ENCODE assay signal across 7 mouse cellular contexts in the genomic region with DNA sequence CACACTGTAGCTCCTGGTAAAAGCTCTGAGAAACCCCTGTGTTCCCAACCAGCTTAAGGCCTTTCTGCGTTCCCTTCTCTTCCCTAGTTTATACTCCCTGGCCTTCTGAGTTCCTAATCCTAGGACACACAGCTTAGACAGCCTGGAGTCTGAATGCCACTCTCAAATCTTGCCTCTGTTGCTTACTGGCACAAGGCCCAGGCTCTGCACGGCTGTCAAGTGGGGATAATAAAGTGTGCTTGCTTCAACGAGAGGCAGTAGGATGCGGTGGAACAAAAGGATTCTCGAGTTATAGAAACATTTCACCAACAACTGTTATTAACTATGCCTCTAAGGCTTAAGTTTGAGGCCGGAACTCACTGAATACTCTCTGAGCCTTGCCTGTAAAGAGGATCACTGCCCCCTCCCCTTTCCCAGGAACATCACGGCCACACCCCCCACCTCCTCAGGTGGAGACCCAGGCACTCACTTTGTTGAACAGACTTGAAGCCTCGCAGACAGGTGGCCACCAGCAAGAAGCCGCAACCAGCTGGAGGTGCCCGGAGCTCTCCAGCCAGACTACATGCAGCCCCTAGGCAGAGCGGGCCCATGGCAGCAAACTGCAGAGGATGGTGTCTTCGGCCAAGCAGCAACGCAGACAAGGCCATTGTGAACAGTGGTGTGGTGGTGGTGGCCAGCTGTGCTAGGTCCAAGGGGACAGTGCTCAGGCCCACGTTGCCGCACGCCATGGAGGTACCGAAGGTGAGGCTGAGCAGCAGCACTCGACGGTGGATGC. TPM values are rescaled to one million over a fixed set of nuclear protein-coding genes. Genes with fewer than 3 reads are reported as not detected.
DNase-seq lines count a peak whose midpoint lies in the region; ATAC-seq and TF ChIP-seq lines count a peak whose summit lies in the region.

No protein-coding gene starts in this region.

- intact Hi-C loops in left cerebral cortex, postnatal 36 days (cut with DNase I) = loop anchor here (2.0 to 10.0 kb wide), 5 partner anchors 17 to 457 kb away; a partner anchor contains a TSS

- H3K27me3 ChIP-seq in forebrain, embryonic 15.5 days = no peaks in the 10 kb centered on the region
- 0 out of 2 replicates have a peak, but pooled peaks cover 4% of the 10 kb centered on the region for H3K27me3 ChIP-seq in midbrain, embryonic 14.5 days (ENCODE audit: control insufficient read depth, insufficient read depth, low read length)

- H3K9me3 ChIP-seq in forebrain, embryonic 15.5 days = no peaks in the 10 kb centered on the region
- no peaks in the 10 kb centered on the region for H3K9me3 ChIP-seq in midbrain, embryonic 14.5 days (ENCODE audit: control insufficient read depth, low read length)

- peak overlapping the region; percentile 76 for H3K4me3 ChIP-seq in layer of hippocampus, adult 2 months
- peak overlapping the region; percentile 70 for H3K4me3 ChIP-seq in bone marrow, adult 2 months (replicated peaks; ENCODE audit: control insufficient read depth, low read depth, low read length)
- peak overlapping the region; percentile 65 for H3K4me3 ChIP-seq in forebrain, embryonic 15.5 days
- peak overlapping the region; percentile 59 for H3K4me3 ChIP-seq in midbrain, embryonic 14.5 days (replicated peaks; ENCODE audit: low read depth, low read length)

- no peak for TF ChIP-seq CTCF in layer of hippocampus, adult 2 months (conservative IDR thresholded peaks at IDR 0.05)
- TF ChIP-seq CTCF in bone marrow, adult 2 months (IDR thresholded peaks at IDR 0.05; ENCODE audit: control insufficient read depth, insufficient read depth, low read length) = no peak

- peak overlapping the region; percentile 90 for H3K27ac ChIP-seq in layer of hippocampus, adult 2 months
- no peak overlapping the region; the same call in 1 of the 2 replicates for H3K27ac ChIP-seq in bone marrow, adult 2 months (ENCODE audit: control insufficient read depth, insufficient read depth, low read depth, low read length, poor library complexity)
- H3K27ac ChIP-seq in forebrain, embryonic 15.5 days (replicated peaks) = peak overlapping the region; percentile 24; the same call in 1 of the 2 replicates
- no peak overlapping the region for H3K27ac ChIP-seq in midbrain, embryonic 14.5 days (replicated peaks; ENCODE audit: low read depth, low read length)

- H3K4me1 ChIP-seq in bone marrow, adult 2 months (ENCODE audit: control insufficient read depth, insufficient read depth, low read length) = no peaks in the 10 kb centered on the region
- H3K4me1 ChIP-seq in forebrain, embryonic 15.5 days = peaks cover 56% of the 10 kb centered on the region
- peaks cover 37% of the 10 kb centered on the region for H3K4me1 ChIP-seq in midbrain, embryonic 14.5 days (ENCODE audit: control insufficient read depth, insufficient read depth, low read length)

- peak; percentile 48 to 64 for DNase-seq in layer of hippocampus, adult 2 months (ENCODE audit: low spot score in 2 of 2)
- DNase-seq in layer of hippocampus, adult 9-10 months (ENCODE audit: low spot score) = no peak
- DNase-seq in left cerebral cortex, postnatal 36 days (ENCODE audit: low spot score in 2 of 2) = peak; percentile 31 to 42
- DNase-seq in midbrain, embryonic 14.5 days = peak; percentile 73
- DNase-seq in urinary bladder, postnatal 36 days (ENCODE audit: low spot score in 2 of 2) = no peak

- peak overlapping the region; percentile 74 for H3K4me2 ChIP-seq in forebrain, embryonic 15.5 days (replicated peaks)
- H3K4me2 ChIP-seq in midbrain, embryonic 14.5 days (ENCODE audit: low read length) = peak overlapping the region; percentile 90

- ATAC-seq in forebrain, embryonic 15.5 days (replicated peaks) = peak; percentile 21; the same call in 1 of the 2 replicates
- no peak; the same call in 1 of the 2 replicates for ATAC-seq in midbrain, embryonic 14.5 days (ENCODE audit: low FRiP score, low TSS enrichment)

- 64% methylated on average over 19 of the region's 19 CpGs for WGBS in bone marrow, adult 2 months
- 9% methylated on average over 19 of the region's 19 CpGs for WGBS in forebrain, embryonic 15.5 days
- 11% methylated on average over 19 of the region's 19 CpGs for WGBS in midbrain, embryonic 14.5 days

- H3K9ac ChIP-seq in forebrain, embryonic 15.5 days (replicated peaks) = peak overlapping the region; percentile 51
- H3K9ac ChIP-seq in midbrain, embryonic 14.5 days (replicated peaks; ENCODE audit: low read length) = peak overlapping the region; percentile 60

- H3K36me3 ChIP-seq in forebrain, embryonic 15.5 days = peaks cover 1% of the 10 kb centered on the region; the same call in 1 of the 2 replicates
- H3K36me3 ChIP-seq in midbrain, embryonic 14.5 days (ENCODE audit: control insufficient read depth, insufficient read depth, low read length) = peaks cover 5% of the 10 kb centered on the region

- TF ChIP-seq POLR2A in bone marrow, adult 2 months (IDR thresholded peaks at IDR 0.05; ENCODE audit: borderline replicate concordance, control insufficient read depth, low read depth, low read length) = no peak

RNA-seq across cellular contexts. Expression of a gene that starts 2.2 kb away (rescaled TPM):
- 10 to 100 TPM; 16.9 TPM for total RNA-seq in layer of hippocampus, adult 2 months (2021)
- polyA plus RNA-seq in bone marrow, adult 2 months (2011; ENCODE audit: insufficient read depth, insufficient read length, low replicate concordance, missing spikeins) = 1.3 TPM in 1 of 2 replicates, not detected in the other
- polyA plus RNA-seq in forebrain, embryonic 15.5 days (2015; fragmentation: Nextera tagmentation; extraction: Ambion mirVana) = 13.2 and 13.7 TPM in 2 replicates
- total RNA-seq in left cerebral cortex, postnatal 36 days (2021) = 10 to 100 TPM; 18.5 to 23.0 TPM
- polyA plus RNA-seq in midbrain, embryonic 14.5 days (2014; fragmentation: Nextera tagmentation; extraction: Ambion mirVana) = 10.8 and 14.5 TPM in 2 replicates

RNA-seq across cellular contexts. Expression of a gene that starts 17.2 kb away (rescaled TPM):
- 10 to 100 TPM; 24.6 to 26.0 TPM for total RNA-seq in layer of hippocampus, adult 2 months (2021)
- 0.22 and 1.2 TPM in 2 replicates for polyA plus RNA-seq in bone marrow, adult 2 months (2011; ENCODE audit: insufficient read depth, insufficient read length, low replicate concordance, missing spikeins)
- 35.4 and 38.3 TPM in 2 replicates for polyA plus RNA-seq in forebrain, embryonic 15.5 days (2015; fragmentation: Nextera tagmentation; extraction: Ambion mirVana)
- 10 to 100 TPM; 23.7 to 26.4 TPM for total RNA-seq in left cerebral cortex, postnatal 36 days (2021)
- 33.7 and 38.1 TPM in 2 replicates for polyA plus RNA-seq in midbrain, embryonic 14.5 days (2014; fragmentation: Nextera tagmentation; extraction: Ambion mirVana)

RNA-seq across cellular contexts. Expression of a gene that starts 17.4 kb away (rescaled TPM):
- under 1 TPM; 0.39 to 0.41 TPM for total RNA-seq in layer of hippocampus, adult 2 months (2021)
- 0.38 and 0.77 TPM in 2 replicates for polyA plus RNA-seq in bone marrow, adult 2 months (2011; ENCODE audit: insufficient read depth, insufficient read length, low replicate concordance, missing spikeins)
- polyA plus RNA-seq in forebrain, embryonic 15.5 days (2015; fragmentation: Nextera tagmentation; extraction: Ambion mirVana) = 0.57 and 0.61 TPM in 2 replicates
- total RNA-seq in left cerebral cortex, postnatal 36 days (2021) = under 1 TPM; 0.32 to 0.70 TPM
- 0.35 TPM in 1 of 2 replicates, not detected in the other for polyA plus RNA-seq in midbrain, embryonic 14.5 days (2014; fragmentation: Nextera tagmentation; extraction: Ambion mirVana)

RNA-seq across cellular contexts. Expression of a gene that starts 19.7 kb away (rescaled TPM):
- 10 to 100 TPM; 18.5 to 19.4 TPM for total RNA-seq in layer of hippocampus, adult 2 months (2021)
- 16.7 and 48.3 TPM in 2 replicates for polyA plus RNA-seq in bone marrow, adult 2 months (2011; ENCODE audit: insufficient read depth, insufficient read length, low replicate concordance, missing spikeins)
- polyA plus RNA-seq in forebrain, embryonic 15.5 days (2015; fragmentation: Nextera tagmentation; extraction: Ambion mirVana) = 14.1 and 15.3 TPM in 2 replicates
- total RNA-seq in left cerebral cortex, postnatal 36 days (2021) = 10 to 100 TPM; 18.2 to 20.0 TPM
- polyA plus RNA-seq in midbrain, embryonic 14.5 days (2014; fragmentation: Nextera tagmentation; extraction: Ambion mirVana) = 11.7 and 21.2 TPM in 2 replicates

RNA-seq across cellular contexts. Expression of a gene that starts 48.6 kb away (rescaled TPM):
- 10 to 100 TPM; 81.4 to 86.7 TPM for total RNA-seq in layer of hippocampus, adult 2 months (2021)
- polyA plus RNA-seq in bone marrow, adult 2 months (2011; ENCODE audit: insufficient read depth, insufficient read length, low replicate concordance, missing spikeins) = not detected in 2 replicates
- polyA plus RNA-seq in forebrain, embryonic 15.5 days (2015; fragmentation: Nextera tagmentation; extraction: Ambion mirVana) = 11.9 and 14.6 TPM in 2 replicates
- 100 to 1,000 TPM; 128 to 164 TPM for total RNA-seq in left cerebral cortex, postnatal 36 days (2021)
- polyA plus RNA-seq in midbrain, embryonic 14.5 days (2014; fragmentation: Nextera tagmentation; extraction: Ambion mirVana) = 21.2 and 30.0 TPM in 2 replicates

Comparison
In these comparisons a context has a peak if more than half of its experiments do, and no peak if none do; other contexts are left out.
1. DNase-seq: peak in layer of hippocampus, adult 2 months (2 of 2), left cerebral cortex, postnatal 36 days (2 of 2) and midbrain, embryonic 14.5 days (single experiment); none in layer of hippocampus, adult 9-10 months (single experiment) and urinary bladder, postnatal 36 days (0 of 2).
2. H3K27ac ChIP-seq: peak in layer of hippocampus, adult 2 months (single experiment) and forebrain, embryonic 15.5 days (single experiment); none in bone marrow, adult 2 months (single experiment) and midbrain, embryonic 14.5 days (single experiment).
3. RNA of a gene that starts 17.2 kb away (polyA plus RNA-seq): 35.4 to 38.3 TPM in forebrain, embryonic 15.5 days and 33.7 to 38.1 TPM in midbrain, embryonic 14.5 days; 0.22 to 1.2 TPM in bone marrow, adult 2 months; every median in the first group is over 10 times any median in the second.
4. Peak in every context shown above with its lines, with median percentiles within 50 percentile points of each other: H3K4me3 ChIP-seq.